Mouse (Mus musculus): ENCODE measurements around the gene Acbd3.

DNA sequence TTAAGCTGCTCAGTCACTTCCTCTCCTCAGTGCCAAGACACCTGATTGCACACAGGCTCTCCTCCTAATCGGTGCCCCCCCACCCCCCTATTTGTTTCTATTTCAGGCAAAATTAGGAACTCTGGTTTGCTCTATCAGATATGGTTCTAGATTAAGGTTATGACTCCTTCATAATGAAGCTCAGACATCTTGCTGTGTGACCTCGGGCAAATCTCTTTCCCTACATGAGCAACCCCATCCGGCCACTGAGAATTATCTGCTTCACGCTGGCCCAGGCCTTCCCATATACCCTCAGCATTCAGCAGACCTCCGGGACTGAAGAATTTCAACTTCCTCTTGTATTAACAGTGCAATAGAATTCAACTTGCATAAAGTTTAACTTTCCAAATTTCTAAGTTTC is 73.4 kb downstream of the Acbd3 start:
- no peak for TF ChIP-seq POLR2A (IDR thresholded peaks at IDR 0.05; ENCODE audit: low read depth, low read length)
- no peak for TF ChIP-seq CTCF (conservative IDR thresholded peaks at IDR 0.05 in 1 of 2, IDR thresholded peaks at IDR 0.05 in 1 of 2; ENCODE audit: low read depth in 2 of 2, low read length in 2 of 2)
- TF ChIP-seq TCF12 (IDR thresholded peaks at IDR 0.05; ENCODE audit: low read depth, low read length), result no peak
- TF ChIP-seq MAFK (IDR thresholded peaks at IDR 0.05; ENCODE audit: insufficient replicate concordance, low read length), result no peak
- no peak for TF ChIP-seq RAD21 (IDR thresholded peaks at IDR 0.05; ENCODE audit: low read depth, low read length)
- no peak for TF ChIP-seq PAX5 (IDR thresholded peaks at IDR 0.05; ENCODE audit: low read length)
- no peak for TF ChIP-seq ZC3H11A (IDR thresholded peaks at IDR 0.05; ENCODE audit: low read depth, low read length)
- no peak for TF ChIP-seq SMC3 (IDR thresholded peaks at IDR 0.05; ENCODE audit: low read depth, low read length)
- no peak for TF ChIP-seq MXI1 (IDR thresholded peaks at IDR 0.05; ENCODE audit: low read depth, low read length)
- TF ChIP-seq ZMIZ1 (IDR thresholded peaks at IDR 0.05; ENCODE audit: low read depth, low read length), result no peak
